Mouse (Mus musculus): ENCODE measurements around the gene Hs3st3b1. TPM values are rescaled to one million over a fixed set of nuclear protein-coding genes. Genes with fewer than 3 reads are reported as not detected.

The Hs3st3b1 gene
- polyA plus RNA-seq, 2 experiments from 2014 or later = 2.5 to 3.0 TPM

- ATAC-seq = no peak
These were observed 41.8 kb downstream of the Hs3st3b1 start for GRCm38 (mm10) chr11:63880296-63880695.

- no peak for ATAC-seq
These were observed 42.8 kb downstream of the Hs3st3b1 start for GRCm38 (mm10) chr11:63879261-63879660.

GRCm38 (mm10) chr11:63878616-63879015, 43.5 kb downstream of the Hs3st3b1 start:
- no peak for ATAC-seq

- ATAC-seq = no peak
These were observed 59.3 kb downstream of the Hs3st3b1 start for GRCm38 (mm10) chr11:63862746-63863145.

GRCm38 (mm10) chr11:63861982-63862381, 60.1 kb downstream of the Hs3st3b1 start:
- no peak for ATAC-seq

GRCm38 (mm10) chr11:63851041-63851730, 70.9 kb downstream of the Hs3st3b1 start:
- ATAC-seq = no peak

- no peak for ATAC-seq
These were observed 71.8 kb downstream of the Hs3st3b1 start for GRCm38 (mm10) chr11:63850261-63850660.

GRCm38 (mm10) chr11:63845379-63845778, 76.7 kb downstream of the Hs3st3b1 start:
- no peak for ATAC-seq

GRCm38 (mm10) chr11:63844701-63845100, 77.4 kb downstream of the Hs3st3b1 start:
- no peak for ATAC-seq

- ATAC-seq = no peak
These were observed 84.6 kb downstream of the Hs3st3b1 start for GRCm38 (mm10) chr11:63837526-63837925.

Other genes starting within 250 kb of the Hs3st3b1 start
- gene Cox10, start 157.2 kb upstream of the Hs3st3b1 start, polyA plus RNA-seq (2017; shearing (Covaris generic)) = 10 to 100 TPM; 15.3 to 22.4 TPM